Mouse (Mus musculus) mature B cell (primary cell): Measurements from ENCODE around the gene Tor1aip2.

Experiments
- in situ Hi-C: fragments of 300-500 bp; cut with MboI; formaldehyde crosslinking; loops from 2 replicates; pipeline ENCODE4 v1.14.3; 2019

Gene Tor1aip2

DNA sequence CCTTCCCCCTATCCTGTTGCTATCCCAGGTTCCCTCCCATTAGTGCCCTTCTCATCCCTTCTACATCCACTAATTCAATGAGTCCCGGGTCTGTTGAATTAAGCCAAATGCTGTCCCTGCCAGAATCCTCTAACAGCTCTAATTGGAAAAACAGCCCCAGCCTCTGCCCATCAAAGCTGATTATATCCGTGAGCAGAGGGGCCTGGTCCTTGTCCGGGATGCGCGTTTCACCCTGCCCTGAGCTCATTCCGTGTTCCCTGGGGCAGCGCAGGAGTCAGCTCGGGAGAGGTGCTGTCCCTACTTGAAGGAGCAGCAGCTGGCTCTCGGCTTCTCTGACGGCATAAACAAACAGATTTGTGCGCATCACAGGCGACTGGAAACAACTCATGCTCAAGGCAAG is 76.5 kb downstream of the Tor1aip2 start:
- in situ Hi-C loops, result no loop called here

DNA sequence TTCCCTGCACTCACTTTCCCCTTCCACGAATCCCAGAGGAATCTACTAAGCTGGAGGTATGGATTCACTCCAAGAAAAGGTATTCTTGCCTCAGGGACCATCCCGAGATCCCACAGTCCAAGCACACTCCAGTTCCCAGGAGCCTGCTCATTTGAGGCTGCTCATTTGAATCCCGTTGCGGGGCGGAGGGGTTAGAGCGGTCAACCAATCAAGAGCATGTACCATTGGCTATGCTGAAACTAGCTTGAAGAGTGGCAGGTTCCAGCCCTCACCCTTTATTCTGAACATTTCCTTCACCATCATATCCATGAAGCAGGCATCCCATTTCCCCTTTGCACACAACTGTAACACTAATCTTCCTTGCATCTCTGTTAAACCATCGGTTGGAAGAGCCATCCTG is 76.9 kb downstream of the Tor1aip2 start:
- in situ Hi-C loops, result no loop called here

DNA sequence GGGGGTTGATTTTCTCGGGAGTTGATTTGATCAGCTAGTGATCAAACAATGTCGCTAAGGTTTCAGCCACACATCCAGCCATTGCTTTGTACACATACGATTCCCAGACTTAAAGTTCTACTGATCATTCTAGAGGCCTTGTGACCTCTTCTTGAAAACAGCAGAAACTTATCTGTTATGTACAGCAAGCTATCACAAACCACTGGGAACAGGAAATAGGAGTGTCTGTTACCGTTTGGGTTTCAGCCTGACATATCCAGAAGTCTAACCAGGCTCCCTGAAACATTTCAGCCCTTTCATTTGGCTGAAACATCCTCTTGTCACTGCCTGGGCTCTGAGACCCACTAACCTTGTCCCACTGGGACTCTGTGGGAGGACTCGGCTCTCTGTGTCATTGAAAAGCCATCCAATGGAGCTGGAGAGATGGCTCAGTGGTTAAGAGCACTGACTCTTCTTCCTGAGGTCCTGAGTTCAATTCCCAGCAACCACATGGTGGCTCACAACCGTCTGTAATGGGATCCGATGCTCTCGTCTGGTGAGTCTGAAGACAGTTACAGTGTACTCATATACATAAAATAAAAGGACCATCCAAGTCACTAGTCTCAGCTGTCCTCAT is 78.8 kb downstream of the Tor1aip2 start:
- in situ Hi-C loops, result no loop called here

DNA sequence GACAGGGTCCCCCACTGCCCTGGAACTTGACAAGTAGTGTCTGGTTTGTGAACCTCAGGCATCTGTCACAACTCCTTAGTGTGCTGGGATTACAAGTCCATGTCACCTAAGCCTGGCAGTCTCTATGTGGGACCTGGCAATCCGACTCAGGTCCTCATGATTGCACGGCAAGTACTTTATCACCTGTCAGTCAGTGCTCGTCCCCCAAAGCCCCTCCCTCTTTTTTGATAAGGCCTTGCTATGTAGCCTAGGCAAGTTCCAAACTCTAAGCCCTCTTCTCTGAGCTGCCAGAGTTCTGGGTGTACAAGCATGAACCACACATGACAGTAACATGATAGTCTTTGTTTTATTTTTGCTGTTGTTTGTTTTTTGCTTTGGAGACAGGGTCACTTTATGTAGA is 81.6 kb downstream of the Tor1aip2 start:
- in situ Hi-C loops, result no loop called here
